Mouse (Mus musculus): ENCODE data around the gene Top2a. TPM values are rescaled to one million over a fixed set of nuclear protein-coding genes. Genes with fewer than 3 reads are reported as not detected.

Top2a gene
- polyA plus RNA-seq (2015; fragmentation: Nextera tagmentation; extraction: Ambion mirVana), result 97.6 and 121 TPM in 2 replicates

DNA sequence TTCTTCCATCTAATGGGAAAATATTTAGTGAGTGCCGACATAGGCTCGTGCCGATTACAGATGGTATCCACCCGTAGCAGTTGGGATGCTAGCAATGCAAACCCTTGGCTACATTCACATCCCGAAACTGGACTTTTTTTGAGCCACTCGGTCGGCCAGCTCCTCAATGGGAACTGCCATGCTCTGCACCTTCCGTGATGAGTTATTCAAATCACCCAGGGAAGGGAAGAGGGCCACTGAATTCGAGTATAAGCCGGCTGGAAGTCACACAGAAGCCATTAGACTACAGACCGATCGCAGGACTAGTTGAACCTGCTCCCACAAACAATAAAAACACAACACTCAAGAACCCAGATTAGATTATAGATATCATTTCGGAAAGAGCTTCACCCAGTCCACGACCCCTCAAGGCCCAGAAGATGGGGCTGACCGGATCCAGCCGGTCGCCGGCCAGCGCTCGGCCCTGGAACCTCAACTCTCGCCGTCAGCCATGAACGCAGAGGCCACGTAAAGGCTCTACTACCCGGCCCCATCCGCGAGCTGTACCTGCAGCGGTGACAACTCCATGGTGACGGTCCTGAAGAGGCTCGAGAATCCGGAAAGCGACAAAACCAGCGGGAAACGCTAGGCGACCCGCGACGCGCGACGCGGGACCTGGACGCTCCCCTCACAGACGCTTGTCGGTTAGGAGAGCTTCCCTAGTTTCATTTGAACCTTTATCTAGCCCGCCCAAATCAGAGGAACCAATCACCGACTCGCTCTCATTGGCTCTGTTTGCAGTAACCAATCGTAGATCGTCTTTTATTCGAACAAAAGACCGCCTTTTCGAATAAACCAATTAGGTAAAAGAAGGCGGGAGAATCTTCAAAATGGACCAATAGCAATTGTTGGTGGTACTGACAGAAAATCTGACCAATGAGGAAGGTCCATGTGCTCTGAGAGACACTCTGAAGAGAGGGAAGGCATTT, at the start of gene Top2a:
Top2a (minus strand) TSS at position 690 of the 968 bp plus-strand sequence.
- Histone ChIP-seq H3K27ac (ENCODE audit: low read length) (peak within 1 kb of the TSS; percentile 7; the same call in 1 of the 2 replicates), H3K36me3 (ENCODE audit: control insufficient read depth, insufficient read depth) (no peaks in the 10 kb centered on the region), H3K9me3 (ENCODE audit: control insufficient read depth, low read length) (no peaks in the 10 kb centered on the region), H3K4me3 (replicated peaks; ENCODE audit: low read length) (peak within 1 kb of the TSS; percentile 55), H3K4me1 (replicated peaks; ENCODE audit: control insufficient read depth, insufficient read depth, low read length) (peaks cover 14% of the 10 kb centered on the region), H3K9ac (replicated peaks; ENCODE audit: low read depth, low read length) (peak within 1 kb of the TSS; percentile 46), H3K27me3 (replicated peaks; ENCODE audit: control insufficient read depth, insufficient read depth, low read length) (no peaks in the 10 kb centered on the region), H3K4me2 (ENCODE audit: low read length) (peak within 1 kb of the TSS; percentile 57)
- WGBS, result under 1% methylated on average over 54 of the region's 54 CpGs
- ATAC-seq, result peak; percentile 97

DNA sequence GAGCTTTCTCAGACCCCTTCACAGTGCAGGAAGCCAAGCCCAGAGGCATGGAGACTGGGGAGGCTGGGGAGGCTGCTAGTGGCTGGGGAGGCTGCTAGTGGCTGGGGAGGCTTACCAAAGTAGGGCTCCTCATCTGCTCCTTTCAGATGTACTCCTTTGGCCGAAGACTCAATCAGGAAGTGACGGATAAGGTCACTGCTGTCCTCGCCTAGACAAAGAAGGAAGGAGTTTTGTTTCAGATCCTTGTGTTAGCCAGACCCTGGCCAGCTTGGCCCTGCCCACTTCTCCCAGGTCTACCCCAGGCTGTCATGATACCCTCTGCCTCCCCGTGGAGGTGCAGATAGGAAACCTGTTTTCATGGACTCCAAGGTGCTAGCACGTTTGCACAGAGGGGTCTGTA, 49.8 kb upstream of the Top2a start:
- 70% methylated on average over 5 of the region's 5 CpGs for WGBS
- Histone ChIP-seq H3K36me3 (ENCODE audit: control insufficient read depth, insufficient read depth) (no peaks in the 10 kb centered on the region), H3K4me3 (replicated peaks; ENCODE audit: low read length) (no peak overlapping the region), H3K9me3 (ENCODE audit: control insufficient read depth, low read length) (no peaks in the 10 kb centered on the region), H3K27me3 (replicated peaks; ENCODE audit: control insufficient read depth, insufficient read depth, low read length) (no peaks in the 10 kb centered on the region), H3K9ac (replicated peaks; ENCODE audit: low read depth, low read length) (no peak overlapping the region), H3K4me1 (replicated peaks; ENCODE audit: control insufficient read depth, insufficient read depth, low read length) (no peaks in the 10 kb centered on the region), H3K4me2 (ENCODE audit: low read length) (no peak overlapping the region), H3K27ac (ENCODE audit: low read length) (no peak overlapping the region)
- no peak for ATAC-seq

DNA sequence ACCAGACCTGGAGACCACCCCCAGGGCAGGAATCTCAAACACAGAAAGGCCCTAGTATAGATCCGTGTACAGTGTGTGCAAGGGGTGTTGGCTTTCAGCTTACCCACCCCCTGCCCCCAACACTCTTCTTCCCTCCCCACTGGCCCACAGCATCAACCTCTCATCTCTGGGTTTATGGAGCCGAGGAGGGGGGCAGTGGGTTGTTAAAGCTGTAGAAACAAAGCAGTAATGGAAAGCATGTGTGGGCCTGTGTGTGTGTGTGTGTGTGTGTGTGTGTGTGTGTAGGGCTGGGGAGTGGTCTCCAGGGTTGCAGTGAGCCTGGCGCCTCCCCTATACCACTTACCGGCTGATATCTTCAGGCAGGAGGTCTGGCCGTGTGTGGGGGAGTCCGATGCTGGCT, 47.9 kb upstream of the Top2a start:
- 39% methylated on average over 6 of the region's 6 CpGs for WGBS
- H3K27ac ChIP-seq (ENCODE audit: low read length), result no peak overlapping the region
- no peak for ATAC-seq

GRCm38 (mm10) chr11:99068455-99068854, 44.5 kb upstream of the Top2a start:
- 78% methylated on average over 5 of the region's 5 CpGs for WGBS
- Histone ChIP-seq H3K9me3 (ENCODE audit: control insufficient read depth, low read length) (no peaks in the 10 kb centered on the region), H3K4me3 (replicated peaks; ENCODE audit: low read length) (no peak overlapping the region), H3K27ac (ENCODE audit: low read length) (no peak overlapping the region), H3K4me1 (replicated peaks; ENCODE audit: control insufficient read depth, insufficient read depth, low read length) (no peaks in the 10 kb centered on the region), H3K36me3 (ENCODE audit: control insufficient read depth, insufficient read depth) (no peaks in the 10 kb centered on the region), H3K9ac (replicated peaks; ENCODE audit: low read depth, low read length) (no peak overlapping the region), H3K27me3 (replicated peaks; ENCODE audit: control insufficient read depth, insufficient read depth, low read length) (no peaks in the 10 kb centered on the region), H3K4me2 (ENCODE audit: low read length) (no peak overlapping the region)
- ATAC-seq, result no peak

More for the DNA sequence above, 47.9 kb upstream of the Top2a start:
- no peak overlapping the region for H3K4me3 ChIP-seq (replicated peaks; ENCODE audit: low read length)
- no peaks in the 10 kb centered on the region for H3K27me3 ChIP-seq (replicated peaks; ENCODE audit: control insufficient read depth, insufficient read depth, low read length)
- H3K4me2 ChIP-seq (ENCODE audit: low read length), result no peak overlapping the region
- no peaks in the 10 kb centered on the region for H3K36me3 ChIP-seq (ENCODE audit: control insufficient read depth, insufficient read depth)
- no peak overlapping the region for H3K9ac ChIP-seq (replicated peaks; ENCODE audit: low read depth, low read length)
- no peaks in the 10 kb centered on the region for H3K9me3 ChIP-seq (ENCODE audit: control insufficient read depth, low read length)
- H3K4me1 ChIP-seq (replicated peaks; ENCODE audit: control insufficient read depth, insufficient read depth, low read length), result no peaks in the 10 kb centered on the region

GRCm38 (mm10) chr11:99067591-99067990, 43.6 kb upstream of the Top2a start:
- no peak overlapping the region for H3K27ac ChIP-seq (ENCODE audit: low read length)
- no peaks in the 10 kb centered on the region for H3K27me3 ChIP-seq (replicated peaks; ENCODE audit: control insufficient read depth, insufficient read depth, low read length)
- WGBS, result 85% methylated on average over 8 of the region's 8 CpGs
- no peak overlapping the region for H3K9ac ChIP-seq (replicated peaks; ENCODE audit: low read depth, low read length)
- H3K4me3 ChIP-seq (replicated peaks; ENCODE audit: low read length), result no peak overlapping the region
- H3K4me1 ChIP-seq (replicated peaks; ENCODE audit: control insufficient read depth, insufficient read depth, low read length), result no peaks in the 10 kb centered on the region
- H3K36me3 ChIP-seq (ENCODE audit: control insufficient read depth, insufficient read depth), result no peaks in the 10 kb centered on the region
- H3K4me2 ChIP-seq (ENCODE audit: low read length), result no peak overlapping the region
- no peaks in the 10 kb centered on the region for H3K9me3 ChIP-seq (ENCODE audit: control insufficient read depth, low read length)
- ATAC-seq, result no peak

- Histone ChIP-seq H3K4me2 (ENCODE audit: low read length) (no peak overlapping the region), H3K4me1 (replicated peaks; ENCODE audit: control insufficient read depth, insufficient read depth, low read length) (no peaks in the 10 kb centered on the region), H3K27me3 (replicated peaks; ENCODE audit: control insufficient read depth, insufficient read depth, low read length) (no peaks in the 10 kb centered on the region), H3K36me3 (ENCODE audit: control insufficient read depth, insufficient read depth) (no peaks in the 10 kb centered on the region), H3K4me3 (replicated peaks; ENCODE audit: low read length) (no peak overlapping the region), H3K9me3 (ENCODE audit: control insufficient read depth, low read length) (no peaks in the 10 kb centered on the region), H3K9ac (replicated peaks; ENCODE audit: low read depth, low read length) (no peak overlapping the region), H3K27ac (ENCODE audit: low read length) (no peak overlapping the region)
- peak; percentile 58; the same call in 1 of the 2 replicates for ATAC-seq
- 23% methylated on average over 2 of the region's 2 CpGs for WGBS
Observed at GRCm38 (mm10) chr11:99065979-99066378, 42.0 kb upstream of the Top2a start.

GRCm38 (mm10) chr11:99065353-99065752, 41.4 kb upstream of the Top2a start:
- H3K9me3 ChIP-seq (ENCODE audit: control insufficient read depth, low read length), result no peaks in the 10 kb centered on the region
- no peak overlapping the region for H3K4me2 ChIP-seq (ENCODE audit: low read length)
- H3K27ac ChIP-seq (ENCODE audit: low read length), result no peak overlapping the region
- H3K4me1 ChIP-seq (replicated peaks; ENCODE audit: control insufficient read depth, insufficient read depth, low read length), result no peaks in the 10 kb centered on the region
- no peak for ATAC-seq
- no peaks in the 10 kb centered on the region for H3K36me3 ChIP-seq (ENCODE audit: control insufficient read depth, insufficient read depth)
- no peaks in the 10 kb centered on the region for H3K27me3 ChIP-seq (replicated peaks; ENCODE audit: control insufficient read depth, insufficient read depth, low read length)
- no peak overlapping the region for H3K4me3 ChIP-seq (replicated peaks; ENCODE audit: low read length)
- H3K9ac ChIP-seq (replicated peaks; ENCODE audit: low read depth, low read length), result no peak overlapping the region
- 75% methylated on average over 3 of the region's 3 CpGs for WGBS

DNA sequence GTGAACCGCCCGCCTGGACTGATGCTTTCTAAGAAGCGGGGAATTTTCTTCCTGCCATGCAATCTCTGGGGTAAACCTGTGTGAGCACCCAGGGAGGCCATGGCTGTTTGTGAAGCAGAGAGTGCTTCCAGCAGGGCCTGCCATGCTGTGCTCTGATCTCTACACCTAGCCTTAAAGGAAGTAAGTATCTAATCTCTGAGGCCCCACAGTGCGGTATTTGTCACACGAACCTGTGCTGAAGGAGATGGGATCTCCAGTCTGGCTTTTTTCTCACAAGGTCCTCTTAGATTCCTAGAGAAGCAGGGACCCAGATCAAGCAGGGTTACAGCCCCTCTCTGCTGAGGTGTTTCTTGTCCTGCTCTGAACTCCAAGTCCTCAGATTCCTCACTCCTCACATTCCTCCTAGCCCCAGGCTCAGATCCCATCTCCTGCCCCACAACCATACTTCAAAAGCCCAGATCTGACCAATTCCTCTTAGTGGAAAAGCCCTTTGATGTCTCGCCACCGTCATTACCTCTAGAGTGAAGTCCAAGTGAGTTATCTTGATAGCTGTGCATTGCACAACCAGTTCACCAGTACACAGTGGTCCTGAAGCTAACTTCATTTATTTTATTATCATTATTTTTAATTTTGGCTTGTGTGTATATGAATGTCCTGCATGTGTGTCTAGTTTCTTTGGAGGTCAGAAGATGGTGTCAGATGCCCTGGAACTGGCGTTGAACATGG, 39.6 kb upstream of the Top2a start:
- Histone ChIP-seq H3K9me3 (ENCODE audit: control insufficient read depth, low read length) (peaks cover 5% of the 10 kb centered on the region), H3K9ac (replicated peaks; ENCODE audit: low read depth, low read length) (no peak overlapping the region), H3K4me2 (ENCODE audit: low read length) (no peak overlapping the region), H3K27me3 (replicated peaks; ENCODE audit: control insufficient read depth, insufficient read depth, low read length) (no peaks in the 10 kb centered on the region), H3K27ac (ENCODE audit: low read length) (no peak overlapping the region), H3K4me1 (replicated peaks; ENCODE audit: control insufficient read depth, insufficient read depth, low read length) (no peaks in the 10 kb centered on the region), H3K36me3 (ENCODE audit: control insufficient read depth, insufficient read depth) (no peaks in the 10 kb centered on the region), H3K4me3 (replicated peaks; ENCODE audit: low read length) (no peak overlapping the region)
- no peak for ATAC-seq
- WGBS, result 44% methylated on average over 8 of the region's 8 CpGs

DNA sequence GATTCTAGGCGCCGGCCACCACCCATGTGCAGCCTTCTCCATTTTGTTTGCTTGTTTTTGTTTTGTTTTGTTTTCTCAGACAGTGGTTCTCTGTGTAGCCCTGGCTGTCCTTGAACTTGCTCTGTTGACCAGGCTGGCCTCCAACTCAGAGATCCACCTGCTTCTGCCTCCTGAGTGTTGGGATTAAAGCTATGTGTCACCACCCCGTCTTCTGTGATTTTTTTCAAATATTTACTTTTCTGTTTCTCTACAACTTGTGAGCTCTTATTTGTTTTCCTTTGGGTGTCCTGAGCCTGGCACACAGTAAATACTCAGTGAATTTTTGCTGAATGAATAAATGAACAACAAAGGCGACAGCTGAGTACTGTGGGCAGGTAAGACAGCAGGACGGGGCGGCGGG, 38.7 kb upstream of the Top2a start:
- ATAC-seq, result no peak
- Histone ChIP-seq H3K4me1 (replicated peaks; ENCODE audit: control insufficient read depth, insufficient read depth, low read length) (no peaks in the 10 kb centered on the region), H3K36me3 (ENCODE audit: control insufficient read depth, insufficient read depth) (no peaks in the 10 kb centered on the region), H3K27ac (ENCODE audit: low read length) (no peak overlapping the region), H3K4me2 (ENCODE audit: low read length) (no peak overlapping the region), H3K9ac (replicated peaks; ENCODE audit: low read depth, low read length) (no peak overlapping the region), H3K9me3 (ENCODE audit: control insufficient read depth, low read length) (peaks cover 5% of the 10 kb centered on the region), H3K27me3 (replicated peaks; ENCODE audit: control insufficient read depth, insufficient read depth, low read length) (no peaks in the 10 kb centered on the region), H3K4me3 (replicated peaks; ENCODE audit: low read length) (no peak overlapping the region)
- 82% methylated on average over 7 of the region's 7 CpGs for WGBS
